Mouse (Mus musculus) c-Kit-negative CD71-positive TER-119-positive erythroid progenitor cells, embryonic 14.5 days (primary cell): ENCODE results near the gene Ahcyl2.
"Not testable (repeated sequence)": the region's sequence is repeated elsewhere in the genome, so short reads cannot be mapped to it uniquely, and the experiment has no call there.

Experiments used
- DNase-seq: peaks from one replicate; pipeline ENCODE4 v3.0.0-alpha.2; 2013; ENCODE audit warnings: low read depth, low spot score

The Ahcyl2 gene

GRCm38 (mm10) chr6:29815060-29815459 lies 47.2 kb downstream of the Ahcyl2 start:
- no peak for DNase-seq

DNA sequence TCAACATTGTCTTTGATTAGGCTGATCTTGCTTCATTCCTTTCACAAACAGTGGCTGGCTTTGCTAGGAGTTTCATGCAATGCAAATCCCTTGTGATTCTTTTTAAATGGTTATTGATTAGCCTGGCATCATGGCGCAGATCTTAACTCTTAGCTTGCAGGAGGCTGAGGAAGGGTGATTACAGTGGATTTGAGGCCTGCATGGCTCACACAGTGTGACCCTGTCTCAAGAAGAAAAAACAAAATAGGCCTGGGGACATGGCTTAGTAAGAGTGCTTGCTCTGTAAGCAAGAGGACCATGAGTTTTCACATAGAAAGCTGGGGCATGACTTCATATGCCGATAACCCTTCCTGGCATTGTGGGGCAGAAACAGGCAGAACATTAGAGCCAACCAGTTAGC lies 47.8 kb downstream of the Ahcyl2 start:
- DNase-seq, result no peak

GRCm38 (mm10) chr6:29816371-29816770 lies 48.6 kb downstream of the Ahcyl2 start:
- DNase-seq, result not testable (repeated sequence)

DNA sequence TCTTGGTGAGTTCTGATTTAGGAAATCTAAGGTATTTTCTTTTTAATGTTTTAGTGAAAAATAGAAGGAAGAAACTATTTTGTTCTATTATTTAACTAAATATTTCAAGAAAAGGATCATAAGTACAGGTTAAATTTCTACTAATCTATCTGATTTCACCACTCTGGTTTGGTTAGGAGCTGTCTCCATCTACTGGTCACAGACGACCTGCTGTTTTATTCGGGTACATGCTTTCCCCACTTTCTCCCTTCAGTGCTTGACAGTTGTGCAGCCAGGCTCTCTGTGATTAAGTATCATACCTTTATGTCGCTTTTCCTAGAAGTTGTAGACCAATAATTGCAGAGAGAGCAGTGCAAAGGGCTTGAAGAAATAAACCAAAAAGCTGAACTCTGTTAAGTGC lies 51.5 kb downstream of the Ahcyl2 start:
- no peak for DNase-seq

- no peak for DNase-seq
Measured at GRCm38 (mm10) chr6:29820314-29820713, 52.5 kb downstream of the Ahcyl2 start.

DNA sequence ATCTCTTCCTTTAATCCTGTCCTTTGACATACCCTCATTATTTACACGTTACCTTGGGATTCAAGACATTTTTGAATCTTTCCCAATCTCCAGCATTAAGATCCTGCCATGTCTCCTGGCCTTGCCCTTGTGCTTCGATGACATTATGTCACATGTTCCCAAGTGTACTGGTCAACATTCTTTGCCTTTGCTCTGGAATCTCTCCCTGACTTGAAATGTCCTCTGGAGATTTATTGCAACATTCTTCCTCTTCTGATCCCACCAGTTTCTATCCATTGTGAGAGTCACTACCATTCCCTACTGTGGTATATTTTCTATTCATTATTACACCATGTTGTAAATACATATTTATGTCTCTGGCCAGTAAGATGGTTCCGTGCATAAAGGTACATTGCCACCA lies 53.1 kb downstream of the Ahcyl2 start:
- no peak for DNase-seq

DNA sequence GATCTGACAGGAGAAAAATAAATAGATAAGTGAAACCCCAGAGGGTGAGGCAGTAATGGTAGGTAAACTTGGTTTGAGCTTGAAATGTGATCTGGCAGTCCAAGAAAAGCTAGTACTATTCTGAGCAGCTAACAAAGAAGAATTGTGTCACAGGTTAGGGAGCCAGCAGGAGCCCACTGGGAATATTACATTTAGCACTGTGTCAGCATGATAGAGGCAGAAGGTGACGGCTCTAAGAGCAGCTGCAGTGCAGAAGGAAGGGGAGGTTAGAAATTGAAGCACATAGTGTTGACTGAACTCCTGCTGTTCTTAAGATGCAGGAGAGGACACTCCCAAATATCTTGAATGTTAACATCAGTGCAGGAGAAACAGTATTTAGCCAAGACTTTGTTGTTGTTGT lies 54.0 kb downstream of the Ahcyl2 start:
- no peak for DNase-seq

DNA sequence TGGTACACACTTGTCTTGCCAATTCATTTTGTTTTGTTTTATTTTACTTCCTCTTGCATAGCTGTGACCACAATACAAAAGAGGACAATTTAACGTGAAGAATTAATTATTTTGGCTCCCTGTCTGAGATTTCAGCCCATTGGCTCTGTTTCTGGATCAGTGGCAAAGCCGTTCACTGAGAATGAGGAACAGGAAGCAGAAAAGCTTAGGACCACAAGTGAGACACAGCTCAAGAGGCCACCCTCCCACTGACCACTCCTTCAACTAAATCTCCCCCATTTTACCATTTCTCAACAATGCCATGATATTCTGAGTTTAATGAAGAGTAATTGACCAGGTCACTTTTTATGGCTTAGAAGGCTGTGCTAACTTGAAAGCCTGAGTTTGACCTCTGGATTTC lies 57.5 kb downstream of the Ahcyl2 start:
- DNase-seq, result no peak

- no peak for DNase-seq
Measured at GRCm38 (mm10) chr6:29827291-29828242, 59.8 kb downstream of the Ahcyl2 start.

- no peak for DNase-seq
Measured at GRCm38 (mm10) chr6:29828574-29829234, 60.9 kb downstream of the Ahcyl2 start.

DNA sequence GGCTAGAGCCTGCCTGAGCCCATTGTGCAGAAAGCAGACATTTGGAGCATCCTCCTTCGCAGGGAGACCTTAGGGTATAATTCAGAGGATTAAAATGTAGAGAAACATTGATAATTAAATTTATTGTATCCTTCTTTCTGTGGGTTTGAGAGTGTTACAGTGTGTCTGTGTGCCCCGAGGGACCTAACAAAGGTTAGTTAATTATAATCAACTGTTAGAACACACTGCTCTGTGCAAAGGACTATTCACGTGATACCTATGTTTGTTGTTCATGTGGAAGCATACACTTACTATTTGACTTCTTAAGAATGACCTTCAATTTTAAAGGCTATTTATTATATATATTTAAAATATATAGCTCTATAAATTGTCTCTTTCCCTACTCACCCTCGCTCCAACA lies 64.5 kb downstream of the Ahcyl2 start:
- no peak for DNase-seq

- DNase-seq, result no peak
Measured at GRCm38 (mm10) chr6:29833117-29833516, 65.3 kb downstream of the Ahcyl2 start.

DNA sequence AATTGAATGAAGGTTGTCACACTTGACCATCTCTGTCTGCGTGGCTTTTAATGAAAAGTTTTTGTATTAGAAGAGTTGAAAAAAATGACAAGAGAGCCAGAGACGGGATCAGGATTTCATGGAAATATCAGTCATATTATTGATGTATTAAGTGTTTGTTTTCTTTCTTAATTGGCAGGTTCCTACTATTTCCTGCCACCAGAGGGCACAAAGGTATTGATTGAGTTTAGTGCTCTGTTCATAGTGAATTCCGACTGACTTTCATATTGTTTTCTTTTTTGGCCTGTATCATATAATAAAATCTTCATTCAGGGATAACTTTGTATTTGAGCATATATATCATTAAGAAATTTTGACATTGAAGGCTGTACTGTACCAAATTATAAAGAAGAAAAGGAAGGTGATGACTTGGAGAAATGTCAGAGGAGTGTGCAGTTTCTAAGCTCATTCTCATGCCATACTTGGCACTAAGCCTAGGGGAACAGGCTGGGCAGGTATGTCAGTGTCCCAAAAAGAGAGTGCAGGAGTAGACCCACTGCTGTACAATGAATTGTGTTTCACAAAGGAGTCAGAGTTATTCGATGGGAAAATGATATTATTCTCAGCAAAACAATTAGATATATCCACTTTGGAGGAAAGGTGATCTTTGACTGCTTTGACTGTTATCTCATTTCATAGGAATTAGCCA lies 65.9 kb downstream of the Ahcyl2 start:
- DNase-seq, result no peak

DNA sequence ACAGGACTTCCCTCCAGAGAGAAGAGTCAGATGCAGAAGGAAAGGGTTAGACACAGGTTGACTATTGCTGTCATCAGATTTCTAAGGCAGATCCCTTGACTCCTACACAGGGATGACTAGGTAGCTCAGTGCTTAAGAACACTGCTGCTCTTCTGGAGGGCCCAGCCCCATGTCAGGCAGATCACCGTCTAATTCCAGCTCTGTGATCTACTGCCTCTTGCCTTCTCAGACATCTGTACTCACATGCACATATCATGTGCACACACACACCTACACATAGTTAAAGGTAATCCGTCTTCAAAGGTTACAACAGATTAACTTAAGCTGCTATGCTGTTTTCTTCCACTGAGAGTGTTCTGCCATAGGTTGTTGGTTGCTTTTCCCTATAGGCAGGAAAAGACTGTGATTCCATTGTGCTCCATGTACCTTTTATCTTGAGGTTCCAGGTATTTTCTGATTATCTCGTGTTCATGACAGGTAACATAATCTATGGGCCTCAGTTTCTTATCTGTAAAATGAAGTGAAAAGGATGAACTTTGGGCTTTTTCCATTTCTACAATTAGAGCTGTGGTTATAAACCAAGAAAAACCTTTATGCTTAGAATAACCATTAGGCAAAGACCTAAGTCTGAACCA lies 67.8 kb downstream of the Ahcyl2 start:
- no peak for DNase-seq

- no peak for DNase-seq
Measured at GRCm38 (mm10) chr6:29837579-29837978, 69.8 kb downstream of the Ahcyl2 start.

DNA sequence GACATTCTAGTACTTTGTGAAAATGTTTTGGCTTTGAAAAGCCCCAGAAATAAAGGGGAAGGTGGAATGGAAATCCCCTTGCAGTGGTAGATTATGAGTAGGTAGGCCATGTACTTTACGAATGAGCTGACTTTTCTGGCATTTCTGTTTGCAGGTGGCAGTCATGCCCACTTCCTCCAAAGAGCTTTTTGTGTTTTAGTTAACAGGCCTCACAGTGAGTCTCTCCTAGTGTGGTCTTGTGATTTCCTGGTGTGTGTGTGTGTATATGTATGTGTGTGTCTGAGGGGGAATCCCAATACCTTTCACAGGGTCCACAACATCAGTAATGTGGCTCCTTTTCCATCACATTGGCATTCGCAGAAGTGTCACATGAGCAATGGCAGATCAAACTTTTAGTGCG lies 70.7 kb downstream of the Ahcyl2 start:
- DNase-seq, result no peak

DNA sequence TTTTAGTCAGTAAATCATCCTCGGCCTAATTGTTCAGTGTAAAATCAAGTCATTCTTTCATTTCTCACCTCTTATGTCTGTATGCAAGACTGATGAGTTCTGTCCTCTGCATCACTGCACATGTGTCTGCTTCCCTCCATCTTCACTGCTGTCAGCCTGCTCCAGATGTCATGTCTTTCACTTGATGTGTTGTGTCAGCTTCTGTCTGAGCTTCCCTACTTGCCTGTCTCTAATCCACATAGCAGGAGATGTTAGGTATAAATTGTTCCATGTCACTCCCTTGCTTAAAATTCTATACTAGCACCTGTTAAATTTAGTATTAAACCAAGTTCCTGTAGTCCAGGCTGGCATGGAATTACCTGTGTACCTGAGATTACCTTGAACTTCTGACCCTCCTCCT lies 72.2 kb downstream of the Ahcyl2 start:
- DNase-seq, result no peak

DNA sequence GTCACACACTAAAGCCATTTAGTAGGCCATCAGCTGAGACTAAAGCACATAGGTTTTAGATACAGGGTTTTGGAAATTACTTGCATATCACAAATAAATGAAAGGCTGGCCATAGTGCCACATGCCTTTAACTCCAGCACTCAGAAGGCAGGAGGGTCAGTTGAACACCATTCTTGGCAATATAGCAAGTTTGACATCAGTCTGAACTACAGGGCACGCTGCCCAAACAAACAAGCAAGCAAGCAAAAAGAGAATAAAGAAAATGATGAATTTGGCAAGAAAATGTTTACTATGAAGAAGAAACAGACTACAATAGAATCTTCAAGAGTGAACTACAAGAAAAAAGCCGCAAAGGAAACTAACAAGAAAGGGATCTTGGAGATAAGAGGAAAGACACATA lies 73.7 kb downstream of the Ahcyl2 start:
- DNase-seq, result no peak

DNA sequence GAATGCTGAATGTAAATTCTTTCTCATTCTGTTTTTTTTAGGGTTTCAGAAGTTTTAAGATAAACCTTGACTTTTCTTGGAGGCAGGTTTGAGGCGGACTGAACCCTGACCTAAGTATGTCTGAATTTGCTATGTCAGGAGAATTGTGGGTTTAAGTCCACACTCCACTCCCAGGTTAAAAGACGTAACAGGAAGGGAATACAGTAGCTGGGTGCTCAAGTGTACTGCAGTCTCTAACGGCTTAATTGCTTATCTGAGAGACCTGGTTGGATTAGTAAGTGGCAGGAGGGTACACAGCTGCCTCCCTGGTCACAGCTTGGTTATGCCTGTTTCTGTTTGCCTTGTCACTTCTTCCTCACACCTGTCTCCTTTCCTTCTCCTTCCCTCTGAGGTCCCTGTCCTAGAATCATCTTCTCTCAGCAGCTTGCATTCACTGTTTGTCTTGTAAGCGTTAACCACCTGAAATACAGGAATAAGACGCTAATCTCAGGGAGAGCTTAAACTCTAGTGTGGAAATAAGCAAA lies 79.9 kb downstream of the Ahcyl2 start:
- no peak for DNase-seq

DNA sequence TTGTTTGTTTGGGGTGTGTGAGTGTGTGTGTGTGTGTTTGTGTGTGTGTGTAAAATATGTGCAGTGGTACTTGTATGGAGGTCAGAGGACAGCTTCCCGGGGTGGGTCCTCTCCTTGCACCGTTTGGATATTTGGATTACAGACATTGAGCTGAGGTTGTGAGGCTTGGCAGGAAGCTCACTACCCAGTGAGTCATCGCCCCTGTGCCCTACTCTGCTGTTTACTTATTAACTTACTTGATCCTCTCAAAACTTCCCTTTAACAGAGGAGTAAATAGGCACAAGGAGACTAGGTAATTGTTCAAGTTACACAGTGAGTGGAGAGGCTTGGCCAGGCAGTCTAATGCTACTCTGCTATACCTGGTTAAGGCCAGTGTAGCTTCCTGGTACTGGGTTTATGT lies 81.0 kb downstream of the Ahcyl2 start:
- DNase-seq, result no peak

GRCm38 (mm10) chr6:29850096-29850495 lies 82.3 kb downstream of the Ahcyl2 start:
- no peak for DNase-seq

DNA sequence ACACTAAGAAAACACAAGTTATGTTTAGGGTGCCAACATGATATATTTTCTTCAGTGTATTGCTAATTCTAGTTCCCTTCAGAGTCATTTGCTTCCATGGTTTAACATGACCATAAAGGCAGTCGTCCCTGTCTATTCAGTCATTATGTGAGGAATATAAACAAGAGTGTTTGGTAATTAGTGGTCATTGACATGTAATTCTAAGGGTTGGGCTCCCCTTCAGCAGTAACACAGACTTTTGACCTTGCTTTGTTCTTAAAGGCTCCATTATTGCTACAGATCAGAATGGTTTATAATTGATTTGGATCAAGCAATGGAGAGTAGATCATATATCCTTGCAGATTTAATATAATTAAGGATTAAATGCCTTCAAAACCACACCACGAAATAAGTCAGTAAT lies 82.9 kb downstream of the Ahcyl2 start:
- no peak for DNase-seq
